Mouse (Mus musculus) c-Kit-negative CD71-positive TER-119-positive erythroid progenitor cells, embryonic 14.5 days (primary cell): ENCODE measurements around the gene Pitpnm3.
"Not testable (repeated sequence)": the region's sequence is repeated elsewhere in the genome, so short reads cannot be mapped to it uniquely, and the experiment has no call there.

Source experiments
- DNase-seq: peaks from one replicate; pipeline ENCODE4 v3.0.0-alpha.2; 2013; ENCODE audit warnings: low read depth, low spot score

The Pitpnm3 gene

DNA sequence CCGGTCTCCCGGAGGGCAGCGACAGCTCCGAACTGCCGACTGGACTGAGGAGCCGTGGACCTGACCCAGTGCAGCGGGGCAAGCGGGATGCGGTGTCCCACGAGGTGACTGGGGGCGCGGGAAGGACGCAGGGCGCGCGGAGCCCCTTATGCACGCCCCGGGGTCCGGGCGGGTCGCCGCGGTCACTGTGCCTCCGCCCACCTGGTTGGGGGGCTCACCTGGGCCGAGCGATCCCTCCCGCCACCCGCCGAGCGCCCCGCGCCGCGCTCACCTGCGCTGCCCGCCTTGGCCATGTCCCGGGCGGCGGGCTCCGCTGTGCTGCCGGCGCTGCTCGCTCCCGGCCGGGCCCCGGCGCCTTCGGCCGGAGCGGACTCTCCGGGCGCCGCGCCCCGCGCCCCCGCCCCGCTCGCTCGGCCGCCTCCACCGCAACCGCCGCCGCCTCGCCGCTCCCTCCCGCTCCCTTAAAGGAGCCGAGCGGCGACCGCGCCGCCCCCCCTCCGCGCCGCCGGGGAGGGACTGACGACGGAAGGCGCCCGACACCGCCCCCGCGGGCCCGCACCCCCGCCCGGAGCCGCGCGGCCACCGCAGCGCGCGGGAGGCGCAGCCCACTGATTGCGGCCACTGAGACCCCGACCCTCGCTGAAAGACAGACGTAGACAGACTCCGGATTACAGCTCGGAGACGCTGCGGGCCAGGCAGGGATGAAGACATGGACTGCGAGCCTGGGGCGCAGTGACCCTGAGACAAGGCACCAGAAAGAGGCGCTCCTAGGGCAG lies at the start of gene Pitpnm3:
TSS of gene Pitpnm3 (minus strand) at position 396 of the 776 bp plus-strand sequence.
- no peak for DNase-seq

DNA sequence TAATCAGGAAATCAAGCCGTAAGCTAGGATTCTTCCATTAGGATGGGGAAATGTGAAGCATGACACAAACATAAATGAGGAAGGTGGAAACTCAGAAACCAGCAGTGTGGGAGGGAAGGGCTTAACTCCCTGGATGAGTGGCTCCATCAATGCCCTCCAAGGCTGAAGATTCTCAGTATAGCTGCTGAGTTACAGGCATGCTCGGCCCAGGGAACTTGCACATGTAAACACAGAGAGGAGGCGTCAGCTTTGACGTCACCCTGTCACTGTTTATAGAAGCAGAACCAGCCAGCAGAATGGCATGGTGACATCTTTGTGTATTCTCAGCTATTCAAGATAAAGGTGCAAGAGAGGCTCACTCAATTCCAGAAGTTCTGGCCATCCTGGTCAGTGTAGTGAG lies 48.7 kb upstream of the Pitpnm3 start:
- DNase-seq = no peak

DNA sequence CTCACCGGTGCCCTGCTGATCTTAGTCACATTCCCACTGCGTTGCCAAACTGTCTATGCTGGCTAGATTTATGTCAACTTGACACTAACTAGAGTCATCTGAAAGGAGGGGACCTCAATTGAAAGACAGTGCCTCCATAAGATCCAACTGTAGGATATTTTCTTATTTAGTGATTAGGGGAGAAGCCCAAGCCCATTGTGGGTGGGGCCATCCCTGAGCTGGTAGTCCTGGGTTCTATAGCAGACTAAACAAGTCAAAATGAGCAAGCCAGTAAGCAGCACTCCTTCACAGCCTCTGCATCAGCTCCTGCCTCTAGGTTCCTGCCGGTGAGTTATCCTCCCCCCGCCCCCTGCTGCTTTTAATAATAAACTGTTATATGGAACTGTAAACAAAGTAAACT lies 45.6 kb upstream of the Pitpnm3 start:
- no peak for DNase-seq

DNA sequence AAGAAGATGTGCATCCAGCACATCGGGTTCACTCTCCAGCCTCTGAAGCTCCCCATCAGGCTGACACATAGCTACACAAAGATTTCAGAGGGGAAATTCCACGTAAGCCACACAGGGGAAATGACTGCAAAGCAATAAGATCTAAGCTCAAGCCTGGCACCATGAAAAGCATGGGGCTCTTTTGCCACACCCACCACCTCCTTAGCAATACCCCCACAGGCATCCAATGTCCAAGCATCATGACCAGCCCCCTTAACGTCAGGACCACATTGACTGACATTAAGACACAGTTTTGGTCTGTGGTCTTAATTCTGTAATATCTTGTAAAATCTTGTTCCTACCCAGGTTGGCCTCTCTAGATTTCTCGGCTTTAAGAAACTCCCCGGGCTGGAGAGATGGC lies 45.0 kb upstream of the Pitpnm3 start:
- DNase-seq = no peak

DNA sequence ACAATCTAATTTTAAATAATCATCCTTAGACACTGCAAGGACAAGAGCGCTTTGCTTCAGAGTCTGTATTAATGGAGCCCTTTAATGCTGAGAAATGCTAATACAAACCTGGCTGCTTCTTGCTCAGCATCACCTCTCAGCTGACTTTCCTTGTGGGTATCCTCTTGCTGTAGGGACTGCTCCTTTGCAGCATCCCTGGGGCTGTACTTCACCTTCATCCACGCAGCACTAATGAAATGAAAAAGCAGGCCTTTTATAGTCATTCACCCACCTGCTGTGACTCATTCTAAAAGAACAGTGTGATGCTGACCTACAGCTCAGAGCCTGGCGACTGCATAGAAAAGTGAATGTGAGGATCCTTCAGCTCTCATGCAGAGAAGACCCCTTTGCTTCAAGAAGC lies 41.0 kb upstream of the Pitpnm3 start:
- no peak for DNase-seq

DNA sequence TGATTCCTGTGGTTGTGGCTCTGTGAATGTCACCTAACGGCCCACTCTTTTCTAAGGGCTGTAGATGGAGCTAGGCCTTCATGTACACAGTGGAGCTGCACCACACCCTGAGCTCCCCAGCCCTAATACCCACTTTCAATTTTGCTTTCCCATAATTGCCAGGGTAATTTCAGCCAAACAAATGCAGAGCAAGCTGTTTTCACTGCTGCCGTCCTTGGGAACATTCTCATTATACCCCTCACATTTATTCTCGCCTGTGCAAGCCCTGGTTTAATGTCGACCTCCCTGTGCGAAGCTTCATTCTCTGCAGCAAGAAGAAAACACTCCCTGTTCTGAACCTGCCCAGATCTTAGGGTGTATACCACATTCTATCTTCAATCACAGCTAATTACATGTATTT lies 40.4 kb upstream of the Pitpnm3 start:
- DNase-seq = no peak

DNA sequence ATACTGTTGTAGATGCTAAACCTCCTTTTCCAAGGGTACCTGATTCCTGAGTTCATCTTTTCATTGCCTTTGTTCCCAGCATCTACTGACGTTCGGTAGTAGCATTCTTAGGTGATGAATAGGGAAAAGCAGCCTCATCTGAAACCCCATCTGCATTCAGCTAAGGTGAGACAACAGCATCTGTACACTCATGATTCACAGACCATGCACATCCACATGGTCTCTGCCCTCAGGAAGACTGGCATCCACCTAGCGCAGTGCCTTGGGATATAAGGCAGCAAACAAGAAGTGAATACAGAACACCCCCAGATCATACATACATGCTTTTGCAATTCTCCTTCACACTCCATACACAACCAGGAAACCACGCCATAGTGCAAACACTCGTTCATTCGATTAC lies 39.1 kb upstream of the Pitpnm3 start:
- DNase-seq = no peak

DNA sequence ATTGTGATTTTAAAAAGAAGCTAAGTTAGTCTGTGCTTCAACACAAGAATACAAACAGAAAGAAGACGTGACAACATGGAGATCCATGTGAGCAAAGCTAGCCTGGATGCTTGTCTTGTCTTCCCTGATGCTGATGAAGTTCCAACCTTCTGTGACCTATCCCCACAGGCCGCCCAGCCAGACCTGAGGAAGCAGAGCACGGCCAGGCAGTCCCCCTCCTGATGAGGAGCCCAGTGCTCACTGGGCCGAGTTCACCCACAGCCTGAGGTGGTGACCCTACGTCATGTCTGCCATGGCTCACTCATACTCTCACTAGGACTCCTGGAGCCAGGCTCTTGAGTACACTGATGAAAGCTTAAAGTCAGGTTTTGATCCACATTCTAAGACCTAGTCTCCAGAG lies 37.9 kb upstream of the Pitpnm3 start:
- no peak for DNase-seq

DNA sequence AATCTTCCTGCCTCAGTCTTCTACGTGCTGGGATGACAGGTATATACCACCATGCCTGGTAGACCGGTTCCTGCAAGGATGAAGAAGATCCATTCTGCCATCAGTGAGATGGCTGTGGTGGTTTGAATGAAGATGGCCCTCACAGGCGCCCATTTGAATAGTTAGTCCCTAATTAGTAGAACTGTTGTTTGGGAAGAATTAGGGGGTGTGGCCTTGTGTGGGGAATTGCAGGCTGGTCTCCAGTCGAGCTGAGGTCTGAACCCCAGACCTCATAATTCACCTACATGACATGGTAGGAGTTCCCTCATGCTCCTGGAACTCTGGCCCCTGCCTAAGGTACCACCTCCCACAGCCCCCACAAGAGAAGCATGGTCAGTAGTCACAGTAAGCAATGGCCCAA lies 36.3 kb upstream of the Pitpnm3 start:
- not testable (repeated sequence) for DNase-seq

DNA sequence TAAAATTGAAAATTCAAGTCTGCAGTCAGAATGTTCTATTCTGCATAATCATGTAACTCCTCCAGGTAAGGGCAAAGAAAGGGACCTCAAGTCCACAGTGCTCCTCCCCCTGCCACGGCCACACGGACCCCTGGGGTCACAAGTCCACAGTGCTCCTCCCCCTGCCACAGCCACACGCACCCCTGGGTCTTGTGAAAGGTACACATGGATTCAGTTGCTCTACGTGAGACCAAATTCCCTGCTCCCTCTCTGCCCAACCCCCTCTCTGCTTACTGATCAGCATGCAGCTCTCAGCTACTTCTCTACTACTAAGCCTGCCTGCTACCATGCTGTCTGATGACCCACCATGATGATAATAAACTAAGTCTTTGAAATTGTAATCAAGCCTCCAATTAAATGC lies 34.3 kb upstream of the Pitpnm3 start:
- DNase-seq = no peak

DNA sequence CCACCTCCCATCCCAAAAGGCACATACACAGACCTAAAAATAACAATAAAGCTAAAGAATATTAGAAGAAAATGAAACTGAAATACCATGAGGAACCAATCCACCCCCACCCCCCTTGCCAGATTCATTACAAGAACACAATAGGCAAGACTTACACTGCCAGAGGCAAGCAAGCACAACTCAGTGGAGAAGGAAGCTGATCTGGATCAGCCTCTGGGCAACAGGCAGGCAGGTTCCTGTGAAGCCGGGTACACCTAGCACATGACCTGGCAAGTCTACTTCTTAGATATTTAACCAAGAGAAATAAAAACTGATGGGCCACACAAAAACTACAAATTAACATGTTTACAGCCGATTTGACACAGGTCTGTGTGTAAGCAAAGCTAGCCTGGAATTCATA lies 27.6 kb upstream of the Pitpnm3 start:
- no peak for DNase-seq

DNA sequence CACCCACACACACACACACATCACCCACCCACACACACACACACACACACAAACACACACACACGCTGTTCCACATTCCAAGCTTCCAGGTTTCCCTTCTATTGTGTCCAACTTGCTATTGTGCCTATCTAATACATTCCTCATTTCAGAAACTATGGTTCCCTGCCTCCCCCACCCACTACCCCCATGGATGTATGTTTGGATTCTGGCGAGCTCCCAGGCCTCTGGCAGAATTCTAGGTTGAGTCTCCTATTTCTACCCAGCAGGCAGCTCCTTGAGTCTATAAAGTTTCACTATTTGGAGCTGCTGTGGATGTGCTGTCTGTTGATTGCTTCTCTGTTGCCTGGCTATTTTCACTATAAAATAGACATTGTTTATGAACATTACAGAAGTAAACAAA lies 21.0 kb upstream of the Pitpnm3 start:
- DNase-seq = no peak

DNA sequence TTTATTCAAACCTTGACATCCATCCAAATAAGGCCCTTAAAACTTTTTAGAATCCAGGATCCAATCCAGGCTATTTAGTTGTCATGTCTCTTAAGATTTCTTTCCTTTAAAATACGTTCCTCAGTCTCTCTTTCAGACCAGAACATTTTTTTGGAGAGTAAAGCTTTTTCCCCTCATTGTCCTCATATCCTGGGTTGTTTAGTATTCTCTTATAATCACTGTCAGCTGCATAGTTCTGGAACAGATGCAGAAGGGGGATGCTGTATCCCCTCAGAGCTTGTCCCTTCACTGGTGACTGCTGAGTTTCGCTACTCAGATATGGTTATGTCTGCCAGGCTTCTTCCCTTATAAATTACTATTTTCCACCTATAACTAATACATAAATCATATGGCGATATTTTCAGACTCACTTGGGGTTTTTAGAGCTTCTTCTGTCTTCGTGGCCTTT lies 20.4 kb upstream of the Pitpnm3 start:
- DNase-seq = no peak

DNA sequence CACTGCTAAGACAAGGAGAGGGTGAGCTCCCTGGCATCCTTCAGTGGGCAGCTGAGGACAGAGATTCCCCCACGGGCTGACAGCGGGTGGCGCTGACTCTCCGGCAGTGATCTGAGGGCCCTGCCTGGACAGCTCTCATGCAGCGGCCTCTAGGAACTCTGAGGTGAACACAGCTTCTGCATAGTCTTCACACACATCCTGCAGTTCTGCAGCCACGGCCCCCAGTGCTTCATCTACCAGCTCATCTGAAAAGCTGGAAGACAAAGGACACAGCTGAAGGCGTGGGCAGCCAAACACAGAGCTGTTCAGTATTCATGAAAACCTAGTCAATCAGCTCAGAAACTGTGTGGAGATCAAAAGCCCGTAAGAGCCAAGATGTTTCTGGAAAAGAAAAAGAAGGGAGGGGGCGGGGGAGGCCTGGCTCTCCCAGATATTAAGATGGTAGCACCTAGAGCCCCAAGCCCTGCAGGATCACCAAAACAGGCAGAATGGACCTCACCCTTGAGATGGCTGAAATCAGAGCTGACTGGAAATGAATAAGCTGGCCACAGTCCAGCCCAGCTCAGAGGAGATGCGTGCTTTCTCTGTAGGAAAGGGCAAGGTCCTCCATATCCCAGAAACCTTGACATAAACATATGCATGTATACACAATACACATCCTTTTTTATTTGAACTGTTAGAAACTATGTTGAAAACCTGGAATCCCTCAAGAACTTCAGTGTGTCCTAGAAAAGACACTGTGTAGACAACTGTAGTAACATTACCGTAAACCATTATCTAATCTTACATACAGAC lies 19.8 kb upstream of the Pitpnm3 start:
- DNase-seq = no peak

DNA sequence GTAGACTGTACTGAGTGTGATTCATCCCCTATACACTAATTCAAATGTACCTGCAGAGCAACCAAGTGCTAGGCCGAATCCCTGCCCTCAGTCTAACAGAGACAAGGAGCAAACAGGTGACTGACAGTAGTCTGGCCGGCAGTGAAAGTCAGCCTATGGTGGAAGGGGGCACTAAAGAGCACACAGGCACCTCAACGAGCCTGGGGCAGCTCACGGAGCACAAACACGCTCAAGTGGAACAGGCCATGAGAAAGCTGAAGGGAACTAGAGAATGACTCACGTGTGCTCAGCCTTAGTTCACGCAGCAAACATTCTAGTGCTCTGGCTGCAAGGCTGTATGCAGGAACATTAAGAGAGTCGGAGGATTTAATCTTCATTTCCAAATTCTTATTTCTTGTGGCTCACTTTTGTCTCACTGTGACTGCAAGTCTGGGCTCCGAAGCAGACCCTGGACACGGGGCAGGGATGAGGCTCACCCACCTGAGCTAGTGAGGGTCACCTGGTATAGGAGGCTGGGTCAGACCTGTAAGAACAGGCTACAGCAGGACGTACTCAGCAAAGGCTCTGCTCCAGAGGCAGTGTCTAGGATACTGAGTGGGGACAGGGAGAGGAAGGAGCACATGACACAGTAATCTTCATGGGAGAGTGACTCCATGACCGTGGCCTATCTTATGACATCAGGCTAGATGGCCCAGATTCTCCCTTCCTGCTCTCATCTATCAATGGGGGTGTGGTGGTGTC lies 17.7 kb upstream of the Pitpnm3 start:
- no peak for DNase-seq

DNA sequence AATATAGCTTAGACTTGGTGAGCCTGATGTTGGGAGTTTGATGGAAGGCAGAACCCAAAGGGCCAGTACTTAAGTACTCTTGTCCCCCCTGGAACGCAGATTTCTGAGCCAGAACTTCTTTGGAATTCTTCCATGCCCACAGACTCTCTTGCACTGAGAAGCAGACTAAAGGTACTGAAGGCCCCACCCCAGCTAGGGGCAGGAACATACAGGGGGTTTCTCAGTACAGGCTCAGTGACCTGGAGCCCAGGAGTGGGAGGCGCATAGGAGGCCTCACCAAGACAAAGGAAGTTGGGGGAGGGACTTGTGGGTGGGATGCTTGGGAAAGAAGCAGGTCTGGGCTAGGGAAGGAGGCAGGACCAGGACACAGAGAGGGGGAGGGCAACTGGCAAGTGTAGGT lies 15.5 kb upstream of the Pitpnm3 start:
- DNase-seq = no peak

DNA sequence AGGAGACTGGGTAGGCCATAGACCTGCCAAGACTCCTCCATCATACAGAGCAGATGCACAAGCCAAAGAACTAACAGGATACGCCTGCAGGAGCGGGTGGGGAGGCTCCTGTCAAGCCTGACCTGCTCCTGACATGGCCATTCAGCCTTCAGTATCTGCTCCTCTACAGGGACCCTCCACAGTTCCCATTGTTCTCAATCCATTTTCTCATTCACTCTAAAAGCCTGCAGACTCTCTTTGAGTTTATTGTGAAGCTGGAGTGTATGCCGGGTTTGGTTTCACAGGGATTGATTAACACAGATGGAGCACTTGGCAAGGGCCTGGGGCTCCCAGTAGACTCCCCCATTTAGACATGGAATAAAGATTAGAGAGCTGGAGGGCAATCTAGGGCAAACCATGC lies 12.3 kb upstream of the Pitpnm3 start:
- no peak for DNase-seq

DNA sequence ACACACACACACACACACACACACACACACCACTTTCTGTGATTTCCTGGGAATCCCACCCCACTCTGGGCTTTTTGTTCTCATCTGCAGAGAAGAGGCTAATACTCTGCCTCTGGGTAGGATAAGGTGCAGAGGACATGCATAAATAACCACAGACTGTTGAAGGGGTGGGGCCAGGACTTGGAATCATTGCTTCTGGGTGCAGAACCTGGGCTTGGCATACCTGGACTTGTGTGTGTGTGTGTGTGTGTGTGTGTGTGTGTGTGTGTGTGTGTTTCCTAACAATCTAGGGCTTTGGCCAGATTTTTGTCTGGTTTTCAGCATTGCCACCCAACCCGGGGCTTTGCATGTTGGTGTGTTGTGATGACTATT lies 10.3 kb upstream of the Pitpnm3 start:
- no peak for DNase-seq

DNA sequence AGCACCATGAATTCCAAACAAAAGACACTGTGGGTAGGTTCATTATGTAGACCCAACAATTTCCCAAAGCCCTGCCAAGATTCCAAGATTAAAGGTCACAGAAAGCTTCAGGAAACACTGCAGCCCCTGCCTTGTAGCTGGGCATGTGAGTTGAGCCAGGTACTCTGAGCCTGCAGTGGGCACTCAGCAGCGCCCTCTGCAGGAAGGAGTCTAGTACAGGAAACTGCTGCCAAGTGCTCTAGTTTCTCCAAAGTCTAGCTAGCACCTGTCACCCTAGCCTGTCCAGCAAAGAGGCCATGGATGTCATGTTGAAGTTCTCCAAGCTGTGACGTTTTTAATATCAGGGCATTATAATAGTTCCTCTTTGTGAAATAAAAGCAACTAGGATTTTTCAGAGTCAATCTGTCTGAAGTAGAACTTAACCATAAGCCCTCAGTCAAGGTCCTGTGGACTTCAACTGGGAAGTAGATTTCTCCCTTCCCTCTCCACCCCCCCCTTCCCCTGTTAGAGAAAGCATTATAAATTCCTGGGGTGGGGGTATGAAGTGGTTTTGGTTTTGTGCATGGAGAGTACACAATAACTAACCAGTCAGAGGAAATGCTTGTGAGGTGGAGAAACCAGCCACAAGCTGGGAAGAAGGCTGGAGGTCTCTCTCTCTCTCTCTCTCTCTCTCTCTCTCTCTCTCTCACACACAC lies 9.8 kb upstream of the Pitpnm3 start:
- DNase-seq = no peak

DNA sequence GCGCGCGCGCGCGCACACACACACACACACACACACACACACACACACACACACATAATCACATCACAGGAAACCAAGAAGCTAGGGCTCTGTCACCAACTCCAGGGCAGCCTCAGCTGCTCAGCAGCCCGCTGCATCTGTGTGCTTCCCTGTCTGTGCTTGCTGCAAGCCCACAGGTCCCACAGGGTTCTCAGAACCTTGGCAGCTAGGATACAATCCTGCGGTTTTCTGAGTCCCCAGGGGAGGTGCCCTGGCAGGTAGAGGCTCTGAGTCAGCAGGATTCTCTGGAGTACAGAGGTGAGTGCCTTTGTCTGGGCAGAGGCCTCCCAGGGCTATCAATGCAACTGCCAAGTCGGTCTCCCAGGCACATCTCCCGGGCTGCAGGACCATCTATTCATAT lies 7.3 kb upstream of the Pitpnm3 start:
- no peak for DNase-seq

DNA sequence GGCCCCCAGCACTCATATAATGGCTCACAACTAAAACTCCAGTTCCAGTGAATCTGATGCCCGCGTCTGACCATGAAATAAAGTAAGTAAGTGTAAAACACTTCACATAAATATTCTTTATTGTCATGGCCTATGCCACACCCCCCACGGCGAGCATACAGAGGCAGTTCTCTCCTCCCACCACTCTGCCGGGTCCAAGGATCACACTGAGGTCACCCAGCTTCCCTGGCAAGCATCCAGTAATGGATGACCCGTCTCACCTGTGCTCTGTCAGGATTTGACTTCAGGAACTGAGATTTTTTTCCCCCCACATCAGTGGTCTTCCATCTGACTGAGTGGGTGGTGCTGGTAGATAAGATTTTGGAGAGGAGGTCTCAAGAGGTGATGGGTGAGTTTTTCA lies 4.6 kb upstream of the Pitpnm3 start:
- no peak for DNase-seq
